Mouse (Mus musculus): ENCODE measurements around the gene Rabl2. TPM values are rescaled to one million over a fixed set of nuclear protein-coding genes. Genes with fewer than 3 reads are reported as not detected.

Rabl2 gene
- total RNA-seq, 2 experiments from 2014 or later: 30.4 to 42.5 TPM

DNA sequence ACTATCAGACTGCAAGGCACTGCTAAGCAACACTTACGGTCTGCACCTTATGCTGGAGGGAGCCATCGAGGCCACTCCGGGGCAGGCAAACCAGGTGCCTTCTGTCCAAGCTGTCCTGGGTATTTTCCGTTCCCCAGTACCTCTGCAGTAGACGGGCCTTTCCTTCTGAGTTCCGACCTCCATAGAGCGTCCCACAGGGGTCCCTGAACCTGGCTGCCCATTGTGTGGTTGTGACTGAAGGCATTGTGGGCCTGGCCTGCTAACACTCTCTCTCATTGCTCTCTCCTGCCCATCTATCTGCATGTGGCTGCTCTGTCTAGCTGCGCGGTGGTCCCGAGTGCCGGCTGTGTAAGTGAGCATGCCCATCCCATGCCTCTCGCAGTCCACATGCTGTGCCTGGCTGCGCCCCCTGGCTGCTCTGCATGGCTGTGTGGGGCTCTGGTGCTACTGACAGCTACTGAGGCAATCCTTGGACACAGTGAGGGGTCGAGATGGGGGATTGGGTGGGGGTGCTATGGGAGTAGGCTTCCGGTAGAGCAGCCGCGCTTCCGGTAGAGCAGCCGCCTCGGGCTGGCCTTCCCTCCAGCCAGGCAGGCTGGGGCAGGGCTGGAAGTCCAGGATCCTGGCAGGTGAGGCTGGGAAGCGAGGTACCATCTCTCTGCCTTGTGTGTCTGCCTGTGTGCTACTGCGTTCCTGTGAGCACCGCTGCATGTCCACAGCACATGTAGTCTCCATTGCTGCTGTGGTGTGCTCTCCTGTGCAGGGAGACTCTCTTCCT is 35.1 kb downstream of the Rabl2 start:
- intact Hi-C loops (cut with DNase I): loop anchor here (2.0 kb wide), 1 partner anchor 56 kb away; no protein-coding TSS in a partner anchor
- no peak for DNase-seq (ENCODE audit: low spot score in 2 of 2)

DNA sequence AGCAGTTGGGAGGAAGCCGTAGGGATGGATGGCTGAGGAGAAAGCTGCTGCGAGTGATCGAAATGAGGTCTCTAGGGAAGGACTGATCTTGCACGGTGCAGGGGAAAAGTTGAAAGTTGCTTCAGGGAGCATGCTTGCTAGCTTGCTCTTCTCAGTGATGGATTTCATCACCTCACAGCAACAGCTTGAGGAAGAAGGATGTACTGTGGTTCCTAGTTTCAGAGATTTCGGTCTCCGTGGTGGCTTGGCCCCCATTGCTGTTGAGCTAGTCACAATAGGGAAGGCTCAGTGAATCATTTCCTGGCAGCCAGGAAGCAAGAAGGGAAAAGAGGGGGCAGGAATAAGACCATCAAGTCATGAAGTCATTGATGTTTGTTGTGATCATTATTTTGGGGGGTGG is 36.1 kb downstream of the Rabl2 start:
- DNase-seq (ENCODE audit: low spot score in 2 of 2): no peak
- intact Hi-C loops (cut with DNase I): no loop called here

DNA sequence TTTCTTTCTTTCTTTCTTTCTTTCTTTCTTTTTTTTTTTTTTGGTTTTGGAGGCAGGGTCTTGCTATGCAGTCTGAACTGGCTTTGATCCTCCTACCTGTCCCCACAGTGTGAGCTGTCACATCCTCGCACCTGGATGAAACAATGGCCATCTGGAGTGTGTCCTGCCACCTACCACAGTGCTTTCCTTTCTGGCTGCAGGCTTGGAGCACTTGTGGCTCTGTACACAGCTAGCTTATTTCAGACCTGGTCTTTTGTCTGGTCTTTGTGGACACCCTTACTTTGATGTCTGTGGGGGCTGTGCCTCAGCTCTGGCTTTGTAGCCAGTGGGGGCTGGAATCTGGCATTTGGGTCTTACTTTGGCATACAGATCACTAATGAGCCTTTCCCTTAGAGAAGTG is 40.0 kb downstream of the Rabl2 start:
- intact Hi-C loops (cut with DNase I): no loop called here
- no peak for DNase-seq (ENCODE audit: low spot score in 2 of 2)

DNA sequence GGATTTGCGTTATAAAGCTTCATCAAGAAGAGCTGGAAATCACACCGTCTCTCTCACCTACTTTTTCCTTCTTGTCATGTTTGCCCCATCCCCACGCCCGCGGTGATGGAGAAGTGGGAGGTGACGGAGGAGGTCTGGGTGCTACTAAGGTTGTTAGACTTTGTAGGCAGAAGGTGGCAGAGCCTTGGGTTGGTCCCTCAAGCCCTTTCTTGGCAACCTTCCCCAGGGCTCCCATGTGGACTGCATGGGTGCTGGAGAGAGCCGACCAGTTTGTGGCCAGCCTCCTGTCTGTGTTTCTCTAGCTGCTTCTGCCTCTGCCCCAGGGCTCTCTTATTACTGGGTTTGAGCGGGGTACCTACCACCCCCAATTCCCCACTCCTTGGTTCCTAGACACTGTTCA is 41.2 kb downstream of the Rabl2 start:
- intact Hi-C loops (cut with DNase I): no loop called here
- DNase-seq (ENCODE audit: low spot score in 2 of 2): no peak

DNA sequence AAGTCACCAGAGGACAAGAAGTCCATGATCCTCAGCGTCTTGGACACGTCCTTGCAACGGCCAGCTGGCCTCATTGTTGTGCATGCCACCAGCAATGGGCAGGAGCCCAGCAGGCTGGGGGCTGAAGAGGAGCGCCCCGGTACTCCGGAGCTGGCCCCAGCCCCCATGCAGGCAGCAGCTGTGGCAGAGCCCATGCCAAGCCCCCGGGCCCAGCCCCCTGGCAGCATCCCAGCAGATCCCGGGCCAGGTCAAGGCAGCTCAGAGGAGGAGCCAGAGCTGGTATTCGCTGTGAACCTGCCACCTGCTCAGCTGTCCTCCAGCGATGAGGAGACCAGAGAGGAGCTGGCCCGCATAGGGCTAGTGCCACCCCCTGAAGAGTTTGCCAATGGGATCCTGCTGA is 42.9 kb downstream of the Rabl2 start:
- intact Hi-C loops (cut with DNase I): no loop called here

DNA sequence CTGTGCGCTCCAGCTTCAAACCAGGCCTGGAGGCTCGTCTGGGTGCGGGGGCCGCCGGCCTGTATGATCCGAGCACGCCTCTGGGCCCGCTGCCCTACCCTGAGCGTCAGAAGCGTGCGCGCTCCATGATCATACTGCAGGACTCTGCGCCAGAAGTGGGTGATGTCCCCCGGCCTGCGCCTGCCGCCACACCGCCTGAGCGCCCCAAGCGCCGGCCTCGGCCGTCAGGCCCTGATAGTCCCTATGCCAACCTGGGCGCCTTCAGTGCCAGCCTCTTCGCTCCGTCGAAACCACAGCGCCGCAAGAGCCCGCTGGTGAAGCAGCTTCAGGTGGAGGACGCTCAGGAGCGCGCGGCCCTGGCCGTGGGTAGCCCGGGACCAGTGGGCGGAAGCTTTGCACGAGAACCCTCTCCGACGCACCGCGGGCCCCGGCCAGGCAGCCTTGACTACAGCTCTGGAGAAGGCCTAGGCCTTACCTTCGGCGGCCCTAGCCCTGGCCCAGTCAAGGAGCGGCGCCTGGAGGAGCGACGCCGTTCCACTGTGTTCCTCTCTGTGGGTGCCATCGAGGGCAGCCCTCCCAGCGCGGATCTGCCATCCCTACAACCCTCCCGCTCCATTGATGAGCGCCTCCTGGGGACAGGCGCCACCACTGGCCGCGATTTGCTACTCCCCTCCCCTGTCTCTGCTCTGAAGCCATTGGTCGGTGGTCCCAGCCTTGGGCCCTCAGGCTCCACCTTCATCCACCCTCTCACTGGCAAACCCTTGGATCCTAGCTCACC is 43.7 kb downstream of the Rabl2 start:
- intact Hi-C loops (cut with DNase I): no loop called here
- DNase-seq (ENCODE audit: low spot score in 2 of 2): peak in 1 of 2 experiments; percentile 50

More for the DNA sequence above, 42.9 kb downstream of the Rabl2 start:
- peak in 1 of 2 experiments; percentile 49 for DNase-seq (ENCODE audit: low spot score in 2 of 2)

DNA sequence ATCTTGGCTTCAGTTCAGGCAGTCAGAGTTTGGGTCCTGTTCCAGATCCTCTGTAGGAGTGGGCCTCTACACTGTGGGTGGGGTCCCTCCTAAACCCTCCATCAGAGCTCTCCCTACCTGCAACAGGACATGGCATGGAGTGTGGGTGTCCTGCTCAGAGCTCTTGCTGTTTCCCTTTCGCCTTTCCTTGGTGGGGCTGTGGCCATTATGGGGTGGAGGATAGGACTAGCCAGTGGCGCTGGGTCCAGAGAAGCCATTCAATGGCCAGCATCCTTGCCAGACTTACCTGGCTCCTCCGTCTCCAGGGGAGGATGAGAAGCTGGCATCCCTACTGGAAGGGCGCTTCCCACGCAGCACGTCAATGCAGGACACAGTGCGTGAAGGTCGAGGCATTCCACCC is 44.4 kb downstream of the Rabl2 start:
- DNase-seq (ENCODE audit: low spot score in 2 of 2): no peak
- intact Hi-C loops (cut with DNase I): no loop called here

DNA sequence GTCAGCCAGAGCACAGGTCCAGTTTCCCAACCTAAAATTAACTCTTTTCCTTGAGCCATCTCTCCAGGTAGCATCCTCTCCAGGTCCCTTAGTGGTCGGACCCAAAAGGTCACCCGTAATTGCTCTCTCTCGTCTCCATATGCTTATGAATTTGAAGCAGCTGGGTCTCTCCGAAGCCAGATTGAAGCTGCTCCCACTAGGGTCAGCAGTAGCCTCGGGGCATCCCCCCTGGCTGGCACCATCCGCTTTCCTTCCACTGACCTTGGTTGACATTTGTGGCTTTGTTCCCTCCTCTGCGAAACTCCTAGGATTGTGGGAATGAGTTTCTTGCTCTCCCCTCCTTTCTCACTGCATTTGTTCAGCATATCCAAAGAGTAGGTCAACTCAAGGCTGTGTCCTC is 47.6 kb downstream of the Rabl2 start:
- intact Hi-C loops (cut with DNase I): no loop called here
- no peak for DNase-seq (ENCODE audit: low spot score in 2 of 2)

DNA sequence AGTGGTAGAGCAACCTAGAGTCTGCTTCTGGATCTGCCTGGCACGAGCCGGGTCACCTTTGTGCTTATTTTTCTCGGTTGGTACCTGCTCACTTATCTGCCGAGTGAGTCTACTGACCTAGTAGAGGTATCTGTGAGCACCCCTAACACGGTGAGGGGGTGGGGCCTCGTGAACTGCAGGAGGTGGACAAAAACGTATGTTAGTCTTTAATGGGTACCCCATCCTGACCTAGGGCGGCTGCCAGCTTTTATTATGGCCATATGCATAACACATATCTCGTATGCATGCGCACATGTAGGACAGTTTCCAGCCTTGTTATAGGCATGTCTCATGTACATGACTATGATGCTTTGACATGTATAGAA is 57.9 kb downstream of the Rabl2 start:
- no peak for DNase-seq (ENCODE audit: low spot score in 2 of 2)
- intact Hi-C loops (cut with DNase I): no loop called here

DNA sequence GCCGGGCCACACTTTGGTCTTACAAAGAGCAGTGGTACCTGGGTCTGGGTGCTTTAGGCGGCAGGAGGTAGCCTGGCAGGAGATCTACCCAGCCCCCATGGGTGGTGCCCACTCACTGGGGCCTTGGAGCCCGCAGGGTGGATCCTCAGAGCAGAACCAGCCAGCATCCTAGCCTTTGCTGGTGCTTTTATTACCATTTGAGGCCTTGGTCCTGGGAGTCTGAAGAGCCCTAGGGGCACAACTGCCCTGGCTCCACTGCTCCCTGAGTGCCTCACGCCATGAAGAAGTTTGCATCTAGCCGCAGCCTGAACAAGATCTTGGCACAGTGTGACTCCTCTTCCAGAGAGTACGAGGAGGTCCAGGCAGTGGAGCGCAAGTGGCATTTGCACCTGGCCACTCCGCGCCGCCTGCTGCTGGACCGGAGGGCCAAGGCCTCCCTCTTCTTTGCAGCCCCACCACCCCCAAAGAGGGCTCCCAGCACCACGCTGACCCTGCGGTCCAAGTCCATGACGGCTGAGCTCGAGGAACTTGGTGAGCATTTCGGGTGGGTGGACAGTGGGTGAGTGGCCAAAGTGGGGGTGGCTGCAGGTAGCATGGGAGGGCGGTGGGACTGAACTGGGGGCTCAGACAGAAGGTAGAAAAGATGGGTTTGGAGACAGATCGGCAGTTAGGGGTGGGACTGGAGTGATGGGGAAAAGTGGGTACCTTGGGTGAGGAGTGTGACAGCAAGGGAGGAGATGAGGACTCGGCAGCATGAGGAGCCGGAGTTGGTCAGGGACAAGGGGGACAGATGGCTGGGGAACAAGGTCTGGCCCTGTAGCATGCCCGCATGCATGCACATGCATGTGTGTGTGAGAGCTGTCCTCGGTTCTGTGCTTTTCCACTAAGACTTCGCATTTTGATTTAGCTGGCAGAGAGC is 58.5 kb downstream of the Rabl2 start:
- intact Hi-C loops (cut with DNase I): no loop called here
- DNase-seq (ENCODE audit: low spot score in 2 of 2): no peak

Other genes starting within 250 kb of the Rabl2 start
- gene Lmf2, start 236.3 kb downstream of the Rabl2 start, total RNA-seq (2021): 10 to 100 TPM; 16.9 to 18.5 TPM
- gene Ncaph2, start 236.2 kb downstream of the Rabl2 start, total RNA-seq (2021): 100 to 1,000 TPM in 1 of 2 experiments, 10 to 100 TPM in 1; 89.8 to 109 TPM
- gene Sco2, start 218.1 kb downstream of the Rabl2 start, total RNA-seq (2021): 10 to 100 TPM; 24.0 to 32.2 TPM
- gene Tymp, start 214.9 kb downstream of the Rabl2 start, total RNA-seq (2021): 1 to 10 TPM; 1.2 to 1.5 TPM
- gene Odf3b, start 212.6 kb downstream of the Rabl2 start, total RNA-seq (2021): 1 to 10 TPM in 1 of 2 experiments, under 1 TPM in 1; 0.66 to 1.9 TPM
- under 1 TPM; 0.39 to 0.41 TPM for gene Klhdc7b, start 207.0 kb downstream of the Rabl2 start, total RNA-seq (2021)
- not detected for gene Syce3, start 181.4 kb downstream of the Rabl2 start, total RNA-seq (2021)
- 1 to 10 TPM in 1 of 2 experiments, not detected in 1; 3.6 TPM for gene Cpt1b, start 166.1 kb downstream of the Rabl2 start, total RNA-seq (2021)
- gene C730034F03Rik, start 162.3 kb downstream of the Rabl2 start, total RNA-seq (2021): 1 to 10 TPM; 1.7 to 4.1 TPM
- gene Gm44502, start 162.2 kb downstream of the Rabl2 start, total RNA-seq (2021): under 1 TPM in 1 of 2 experiments, not detected in 1; 0.72 TPM
- gene Chkb, start 162.0 kb downstream of the Rabl2 start, total RNA-seq (2021): 10 to 100 TPM; 41.0 to 41.2 TPM
- 100 to 1,000 TPM; 221 to 233 TPM for gene Mapk8ip2, start 138.0 kb downstream of the Rabl2 start, total RNA-seq (2021)
- gene Arsa, start 114.5 kb downstream of the Rabl2 start, total RNA-seq (2021): 10 to 100 TPM; 31.7 to 36.1 TPM
- 100 to 1,000 TPM; 196 to 229 TPM for gene Shank3, start 92.3 kb downstream of the Rabl2 start, total RNA-seq (2021)
- 1 to 10 TPM in 1 of 2 experiments, under 1 TPM in 1; 0.91 to 2.3 TPM for gene Acr, start 23.6 kb downstream of the Rabl2 start, total RNA-seq (2021)
- gene Syt10, start 249.9 kb upstream of the Rabl2 start, total RNA-seq (2021): 10 to 100 TPM; 14.9 to 18.1 TPM

All from left cerebral cortex, postnatal 36 days (tissue).